Mouse (Mus musculus) forebrain, embryonic 16.5 days (tissue): Measurements from ENCODE around the gene Sh2d3c. TPM values are rescaled to one million over a fixed set of nuclear protein-coding genes. Genes with fewer than 3 reads are reported as not detected.
A peak's percentile ranks its signal among the peaks of the same experiment; 100 is the strongest.

Experiments
- ATAC-seq: fragments of 200-750 bp; cut with Nextera tagmentation; 2 replicates; pipeline ENCODE4 v1.8.0; 2017; ENCODE audit warnings: mild to moderate bottlenecking, moderate library complexity
- H3K27ac ChIP-seq: fragments of 300-500 bp; sonication (generic); 2 replicates; pipeline ENCODE4 v1.5.1; 2014; ENCODE audit warnings: low read length, control low read depth
- H3K27me3 ChIP-seq: fragments of 300-500 bp; sonication (generic); replicated peaks from 2 replicates; pipeline ENCODE4 v1.6.1; 2014; ENCODE audit warnings: low read length; ENCODE audit not compliant: control insufficient read depth, insufficient read depth
- H3K36me3 ChIP-seq: fragments of 300-500 bp; sonication (generic); 2 replicates; pipeline ENCODE4 v1.6.1; 2014; ENCODE audit not compliant: control insufficient read depth, insufficient read depth
- H3K4me1 ChIP-seq: fragments of 300-500 bp; sonication (generic); replicated peaks from 2 replicates; pipeline ENCODE4 v1.6.1; 2014; ENCODE audit warnings: low read length; ENCODE audit not compliant: control insufficient read depth, insufficient read depth
- H3K4me2 ChIP-seq: fragments of 300-500 bp; sonication (generic); 2 replicates; pipeline ENCODE4 v1.6.1; 2014; ENCODE audit warnings: mild to moderate bottlenecking, low read length, control low read depth
- H3K4me3 ChIP-seq: fragments of 300-500 bp; sonication (generic); replicated peaks from 2 replicates; pipeline ENCODE4 v1.5.1; 2014; ENCODE audit warnings: mild to moderate bottlenecking, low read length, control low read depth
- H3K9ac ChIP-seq: fragments of 300-500 bp; sonication (generic); replicated peaks from 2 replicates; pipeline ENCODE4 v1.6.1; 2014; ENCODE audit warnings: low read depth, low read length, control low read depth
- H3K9me3 ChIP-seq: fragments of 300-500 bp; sonication (generic); 2 replicates; pipeline ENCODE4 v1.6.1; 2016; ENCODE audit warnings: low read length; ENCODE audit not compliant: control insufficient read depth
- WGBS: fragments of 180-500 bp; shearing (Covaris S2); extraction: QIAGEN DNeasy Blood & Tissue Kit; methylation state at CpG from one replicate; pipeline ENCODE4 v1.1.7; 2014; 5-methylcytosine and 5-hydroxymethylcytosine counted together
- polyA plus RNA-seq: library from polyadenylated mRNA; unstranded; fragments of >200 nt; fragmentation: Nextera tagmentation; extraction: Ambion mirVana; gene quantifications from 2 replicates; pipeline ENCODE4 v1.2.1, GENCODE M21; 2015

Gene Sh2d3c
- polyA plus RNA-seq, 1 experiment from 2014 or later, result 43.0 TPM

DNA sequence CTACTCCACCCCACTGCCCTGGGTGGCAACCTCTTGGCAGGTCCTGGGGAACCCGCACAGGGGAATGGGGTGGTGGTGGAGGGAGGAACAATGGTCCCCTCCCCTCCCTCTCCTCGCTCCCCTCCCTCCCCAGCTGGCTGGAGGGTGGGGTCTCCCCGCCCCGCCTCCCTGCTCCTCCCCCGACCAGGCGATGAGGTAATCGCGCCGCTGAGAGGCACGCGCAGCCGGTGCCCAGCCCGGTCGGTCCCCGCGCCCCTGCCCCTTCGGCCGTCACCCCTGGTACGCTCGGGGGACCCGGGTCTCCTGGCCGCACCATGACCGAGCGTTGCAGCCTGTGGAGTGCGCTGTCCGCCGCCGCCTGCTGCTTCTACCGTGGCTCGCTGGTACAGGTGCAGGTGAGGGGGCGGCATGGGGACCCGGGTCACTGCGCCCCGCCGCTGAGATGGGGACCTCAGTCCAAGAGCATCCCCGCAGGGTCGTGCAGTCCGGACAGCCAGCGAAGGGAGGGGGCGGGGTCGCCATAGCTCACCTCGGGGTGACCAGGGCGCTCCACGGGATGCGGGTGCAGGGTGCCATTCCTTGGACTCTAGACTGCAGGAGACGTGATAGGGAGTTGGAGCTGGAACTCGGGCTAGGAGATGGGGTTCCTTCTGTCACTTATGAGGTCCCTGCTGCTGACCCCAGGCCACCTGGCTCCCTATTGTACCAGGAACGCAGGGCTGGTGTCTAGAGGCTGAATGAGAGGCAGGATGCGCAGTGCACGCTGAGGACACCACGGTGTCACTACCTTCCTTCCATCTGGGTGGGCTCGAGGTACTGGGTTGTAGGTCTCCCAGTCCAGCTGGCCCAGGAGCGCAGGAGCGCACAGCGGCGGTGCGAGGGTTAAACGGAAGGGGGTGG lies 20.7 kb downstream of the Sh2d3c start:
- Histone ChIP-seq H3K27me3 (no peaks in the 10 kb centered on the region), H3K9me3 (no peaks in the 10 kb centered on the region), H3K36me3 (peaks cover 3% of the 10 kb centered on the region; the same call in 1 of the 2 replicates), H3K4me1 (peaks cover 22% of the 10 kb centered on the region), H3K27ac (peak overlapping the region; percentile 86), H3K4me3 (peak overlapping the region; percentile 84), H3K4me2 (peak overlapping the region; percentile 85), H3K9ac (peak overlapping the region; percentile 87)
- peak; percentile 56 for ATAC-seq
- WGBS, result under 1% methylated on average over 50 of the region's 58 CpGs

DNA sequence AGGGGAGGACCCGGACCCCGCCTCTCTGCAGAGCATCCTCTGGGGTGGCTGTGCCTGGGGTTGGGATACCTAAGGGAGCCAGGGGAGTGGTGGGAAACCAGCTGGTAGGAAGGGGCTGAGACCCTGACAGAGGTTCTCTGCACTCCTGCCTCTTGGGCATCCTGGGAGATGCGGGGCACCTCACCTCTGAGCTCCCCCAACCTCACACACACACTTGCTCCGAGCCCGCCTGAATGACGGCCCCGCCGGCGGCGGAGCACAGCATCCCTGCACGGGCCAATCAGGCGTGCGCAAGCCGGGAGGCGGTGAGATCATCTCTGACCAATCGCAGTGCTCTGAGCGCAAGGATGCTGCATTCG lies 21.3 kb downstream of the Sh2d3c start:
- ATAC-seq, result peak; percentile 95
- Histone ChIP-seq H3K27me3 (no peaks in the 10 kb centered on the region), H3K9me3 (no peaks in the 10 kb centered on the region), H3K4me1 (peaks cover 22% of the 10 kb centered on the region), H3K4me3 (peak overlapping the region; percentile 84), H3K27ac (peak overlapping the region; percentile 86), H3K9ac (peak overlapping the region; percentile 87), H3K36me3 (peaks cover 6% of the 10 kb centered on the region; the same call in 1 of the 2 replicates), H3K4me2 (peak overlapping the region; percentile 85)
- WGBS, result 4% methylated on average over 17 of the region's 18 CpGs

DNA sequence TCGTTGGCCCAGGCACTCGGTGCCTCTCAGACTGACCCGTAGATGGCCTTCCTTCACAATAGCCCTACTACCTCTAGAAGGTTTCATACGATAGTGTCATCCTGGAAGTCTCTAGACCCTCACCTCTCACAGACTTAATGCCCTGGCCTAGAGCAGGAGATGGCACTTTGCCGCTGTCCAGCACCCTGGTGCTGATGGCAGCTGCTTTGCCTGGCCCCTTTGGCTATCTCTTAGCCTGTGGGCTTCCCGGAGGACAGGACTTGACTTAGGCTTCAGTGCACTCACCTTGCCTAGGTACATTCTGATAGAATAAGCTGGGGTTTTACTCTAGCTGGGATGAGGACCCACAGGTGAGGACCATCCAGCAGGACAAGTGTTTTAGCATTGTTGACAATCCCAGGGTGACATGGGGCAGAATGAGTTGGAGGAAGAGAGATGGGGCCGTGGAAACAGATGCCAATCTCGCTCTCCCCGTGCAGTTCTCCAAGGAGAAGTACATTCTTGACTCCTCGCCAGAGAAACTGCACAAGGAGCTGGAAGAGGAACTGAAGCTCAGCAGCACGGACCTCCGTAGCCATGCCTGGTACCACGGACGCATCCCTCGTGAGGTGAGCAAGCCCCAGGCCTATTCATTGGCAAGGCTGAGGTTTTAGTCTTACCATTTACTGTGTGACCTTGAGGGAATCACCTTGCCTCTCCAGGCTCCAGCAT lies 23.6 kb downstream of the Sh2d3c start:
- no peak overlapping the region for H3K27ac ChIP-seq
- no peak overlapping the region for H3K4me2 ChIP-seq
- ATAC-seq, result no peak
- no peaks in the 10 kb centered on the region for H3K9me3 ChIP-seq
- H3K4me1 ChIP-seq, result peaks cover 22% of the 10 kb centered on the region
- no peak overlapping the region for H3K4me3 ChIP-seq
- WGBS, result 77% methylated on average over 15 of the region's 15 CpGs
- H3K9ac ChIP-seq, result no peak overlapping the region
- peaks cover 8% of the 10 kb centered on the region; the same call in 1 of the 2 replicates for H3K36me3 ChIP-seq
- H3K27me3 ChIP-seq, result no peaks in the 10 kb centered on the region

DNA sequence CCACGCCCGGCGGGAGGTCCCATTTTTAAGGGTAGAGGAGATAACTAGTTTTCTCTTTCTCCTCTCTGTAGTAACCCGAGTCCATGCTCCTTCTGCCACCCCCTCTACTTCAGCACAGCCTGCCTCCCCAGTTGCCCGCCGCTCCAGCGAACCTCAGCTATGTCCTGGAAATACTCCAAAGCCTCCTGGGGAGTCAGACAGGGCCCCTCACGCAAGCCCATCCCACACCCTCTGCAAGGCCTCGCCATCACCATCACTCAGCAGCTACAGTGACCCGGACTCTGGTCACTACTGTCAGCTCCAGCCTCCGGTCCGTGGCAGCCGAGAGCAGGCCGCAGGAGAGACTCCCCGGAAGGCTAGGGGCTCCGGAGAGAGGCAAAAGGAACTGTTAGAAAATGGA lies 28.2 kb downstream of the Sh2d3c start:
- Histone ChIP-seq H3K9me3 (no peaks in the 10 kb centered on the region), H3K27ac (no peak overlapping the region), H3K4me3 (no peak overlapping the region), H3K4me2 (no peak overlapping the region), H3K4me1 (peaks cover 8% of the 10 kb centered on the region), H3K27me3 (no peaks in the 10 kb centered on the region), H3K9ac (no peak overlapping the region), H3K36me3 (peaks cover 15% of the 10 kb centered on the region; the same call in 1 of the 2 replicates)
- WGBS, result 89% methylated on average over 16 of the region's 16 CpGs
- ATAC-seq, result no peak

DNA sequence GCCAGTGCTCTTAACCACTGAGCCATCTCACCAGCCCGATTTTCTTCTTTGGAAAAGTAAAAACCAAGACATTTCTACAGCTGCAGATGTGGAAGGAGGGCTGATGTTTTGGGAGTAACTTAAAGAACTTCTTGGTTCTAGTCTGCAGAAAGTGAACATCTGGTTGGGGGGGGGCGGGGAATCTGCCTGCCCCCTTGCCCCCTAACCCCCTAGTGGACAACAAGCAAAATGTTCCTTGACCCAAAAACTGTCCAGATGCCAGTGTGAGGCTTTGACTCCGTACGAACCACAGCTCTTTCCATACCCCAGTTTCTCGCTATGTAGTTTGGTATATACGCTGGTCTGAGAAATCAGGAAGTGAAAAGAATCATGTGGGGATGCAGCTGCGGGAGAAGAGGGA lies 29.3 kb downstream of the Sh2d3c start:
- WGBS, result 72% methylated on average over 7 of the region's 7 CpGs

DNA sequence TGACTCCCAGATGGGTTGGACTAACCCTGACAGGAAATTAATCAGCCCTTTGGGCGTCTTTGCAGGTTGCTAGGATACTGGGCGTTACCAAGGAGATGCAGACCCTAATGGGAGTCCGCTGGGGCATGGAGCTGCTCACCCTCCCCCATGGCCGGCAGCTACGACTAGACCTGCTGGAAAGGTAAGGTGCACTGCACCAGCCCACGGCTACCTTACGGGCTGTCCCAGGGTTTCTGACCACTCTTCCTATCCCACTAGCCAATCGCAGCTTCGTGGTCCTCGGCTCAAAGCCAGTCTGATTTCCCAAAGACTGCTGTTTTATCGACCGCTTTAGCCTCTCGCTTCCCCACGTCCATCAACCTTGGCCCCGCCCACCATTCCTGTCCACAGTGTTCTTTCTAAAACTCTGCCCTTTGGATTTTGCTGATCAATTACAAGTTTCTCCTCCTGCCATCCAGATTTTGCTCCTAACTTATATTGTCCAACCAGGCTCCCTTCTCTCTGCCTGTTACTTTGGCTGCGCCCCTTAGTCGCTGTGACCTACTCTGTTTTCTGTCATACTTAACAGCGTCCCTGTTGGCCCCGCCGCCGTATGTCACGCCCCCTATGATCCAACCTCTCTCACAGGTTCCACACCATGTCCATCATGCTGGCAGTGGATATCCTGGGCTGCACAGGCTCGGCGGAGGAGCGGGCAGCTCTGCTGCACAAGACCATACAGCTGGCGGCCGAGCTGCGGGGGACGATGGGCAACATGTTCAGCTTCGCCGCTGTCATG lies 30.2 kb downstream of the Sh2d3c start:
- 4% methylated on average over 31 of the region's 31 CpGs for WGBS
- H3K9me3 ChIP-seq, result no peaks in the 10 kb centered on the region
- peak; percentile 71 for ATAC-seq
- peak overlapping the region; percentile 48 for H3K4me2 ChIP-seq
- H3K36me3 ChIP-seq, result peaks cover 18% of the 10 kb centered on the region; the same call in 1 of the 2 replicates
- no peaks in the 10 kb centered on the region for H3K27me3 ChIP-seq
- peak overlapping the region; percentile 30; the same call in 1 of the 2 replicates for H3K9ac ChIP-seq
- H3K27ac ChIP-seq, result no peak overlapping the region; the same call in 1 of the 2 replicates
- H3K4me1 ChIP-seq, result peaks cover 8% of the 10 kb centered on the region
- peak overlapping the region; percentile 18 for H3K4me3 ChIP-seq

More for the DNA sequence above, 29.3 kb downstream of the Sh2d3c start:
- Histone ChIP-seq H3K36me3 (peaks cover 21% of the 10 kb centered on the region; the same call in 1 of the 2 replicates), H3K27ac (no peak overlapping the region), H3K9me3 (no peaks in the 10 kb centered on the region), H3K27me3 (no peaks in the 10 kb centered on the region), H3K4me3 (no peak overlapping the region), H3K9ac (no peak overlapping the region), H3K4me2 (no peak overlapping the region), H3K4me1 (peaks cover 8% of the 10 kb centered on the region)
- no peak for ATAC-seq

DNA sequence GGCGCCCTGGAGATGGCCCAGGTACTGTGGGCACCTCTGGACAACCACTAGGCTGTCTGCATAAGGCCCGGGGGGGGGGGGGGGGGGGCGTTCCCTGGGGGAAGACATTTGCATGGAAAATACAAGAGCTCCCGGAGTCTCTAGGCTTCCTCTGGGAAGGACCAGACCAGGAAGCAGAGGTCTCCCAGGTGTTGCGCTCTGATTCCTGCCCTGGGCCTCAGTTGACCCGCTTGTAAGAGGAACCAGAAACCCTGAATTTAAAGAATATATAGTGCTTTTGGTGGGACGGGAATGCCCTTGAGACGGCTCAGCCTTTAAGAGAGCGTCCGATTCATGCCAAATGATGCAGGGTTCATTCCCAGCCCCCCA lies 30.8 kb downstream of the Sh2d3c start:
- no peak for ATAC-seq
- Histone ChIP-seq H3K4me2 (peak overlapping the region; percentile 48), H3K9me3 (no peaks in the 10 kb centered on the region), H3K4me3 (peak overlapping the region; percentile 18), H3K27ac (no peak overlapping the region), H3K9ac (0 out of 2 replicates have a peak overlapping the region, but pooled peaks have one; percentile 19), H3K4me1 (peaks cover 8% of the 10 kb centered on the region), H3K27me3 (no peaks in the 10 kb centered on the region), H3K36me3 (peaks cover 18% of the 10 kb centered on the region; the same call in 1 of the 2 replicates)
- 24% methylated on average over 8 of the region's 10 CpGs for WGBS

DNA sequence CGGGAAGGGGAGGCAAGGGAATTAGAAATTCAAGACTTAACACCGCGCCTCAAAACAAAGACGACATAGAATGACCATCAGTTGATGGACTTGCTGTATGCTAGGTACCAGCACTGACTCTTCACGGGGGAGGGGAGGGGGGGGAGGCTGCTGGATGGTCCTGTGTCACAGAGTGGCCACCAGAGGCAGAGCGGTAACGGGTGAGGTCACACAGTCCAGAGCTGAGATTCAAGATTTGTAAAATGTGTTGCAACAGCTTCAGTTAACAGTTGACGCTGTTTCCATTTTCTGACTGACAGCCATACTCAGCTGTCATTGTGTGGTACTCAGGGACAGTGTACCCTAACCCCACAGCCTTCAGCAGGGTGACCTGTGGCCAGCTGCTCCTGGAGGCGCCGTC lies 31.3 kb downstream of the Sh2d3c start:
- WGBS, result 67% methylated on average over 10 of the region's 10 CpGs
- peaks cover 15% of the 10 kb centered on the region; the same call in 1 of the 2 replicates for H3K36me3 ChIP-seq
- no peaks in the 10 kb centered on the region for H3K9me3 ChIP-seq
- H3K4me2 ChIP-seq, result no peak overlapping the region
- ATAC-seq, result no peak
- H3K9ac ChIP-seq, result no peak overlapping the region
- H3K4me3 ChIP-seq, result no peak overlapping the region
- H3K4me1 ChIP-seq, result peaks cover 8% of the 10 kb centered on the region
- no peaks in the 10 kb centered on the region for H3K27me3 ChIP-seq
- no peak overlapping the region for H3K27ac ChIP-seq
